Mouse (Mus musculus) erythroblast, embryonic 14.5 days (primary cell): Measurements from ENCODE around the gene Krt19. TPM values are rescaled to one million over a fixed set of nuclear protein-coding genes. Genes with fewer than 3 reads are reported as not detected.

ENCODE experiments used
- H3K27me3 ChIP-seq: 2 replicates; pipeline ENCODE4 v1.6.1; 2012; ENCODE audit warnings: inconsistent platforms; ENCODE audit not compliant: control insufficient read depth
- H3K36me3 ChIP-seq: 2 replicates; pipeline ENCODE4 v1.6.1; 2012; ENCODE audit warnings: mild to moderate bottlenecking, inconsistent platforms; ENCODE audit not compliant: control insufficient read depth
- H3K4me1 ChIP-seq: 2 replicates; pipeline ENCODE4 v1.6.1; 2012; ENCODE audit warnings: inconsistent platforms; ENCODE audit not compliant: control insufficient read depth
- H3K4me3 ChIP-seq: replicated peaks from 2 replicates; pipeline ENCODE3; 2012; ENCODE audit warnings: moderate library complexity, mild to moderate bottlenecking, inconsistent platforms
- H3K9me3 ChIP-seq: 2 replicates; pipeline ENCODE4 v1.6.1; 2012; ENCODE audit warnings: low read length, inconsistent platforms, mixed read lengths; ENCODE audit not compliant: control insufficient read depth
- GATA1 ChIP-seq: IDR thresholded peaks from 2 replicates; pipeline ENCODE4 v1.6.1; 2012; ENCODE audit warnings: low read length, inconsistent platforms, mixed read lengths
- TAL1 ChIP-seq: IDR thresholded peaks from 3 replicates; pipeline ENCODE4 v1.6.1; 2012; ENCODE audit warnings: low read length, inconsistent platforms, mixed read lengths
- polyA plus RNA-seq: library from polyadenylated mRNA; stranded (reverse); fragments of >175 nt; gene quantifications from 2 replicates; pipeline ENCODE4 v1.2.3, GENCODE M21; 2012

The Krt19 gene
- polyA plus RNA-seq, 1 experiment: not detected

- TF ChIP-seq TAL1 (no peak), GATA1 (no peak)
- H3K9me3 ChIP-seq: no peaks in the 10 kb centered on the region
These were observed 35.3 kb downstream of the Krt19 start for GRCm38 (mm10) chr11:100112935-100113741.

GRCm38 (mm10) chr11:100105576-100106122 is 42.8 kb downstream of the Krt19 start, which contains the start of gene Krt36:
TSS of gene Krt36 (minus strand) at chr11:100105626.
- no peaks in the 10 kb centered on the region for H3K4me1 ChIP-seq
- H3K36me3 ChIP-seq: no peaks in the 10 kb centered on the region
- no peaks in the 10 kb centered on the region for H3K27me3 ChIP-seq
- H3K9me3 ChIP-seq: no peaks in the 10 kb centered on the region
- no peak for TF ChIP-seq TAL1
- TF ChIP-seq GATA1: no peak
- no peak within 1 kb of the TSS for H3K4me3 ChIP-seq

More at GRCm38 (mm10) chr11:100112935-100113741, 35.3 kb downstream of the Krt19 start:
- Histone ChIP-seq H3K4me3 (no peak overlapping the region), H3K4me1 (no peaks in the 10 kb centered on the region), H3K27me3 (no peaks in the 10 kb centered on the region), H3K36me3 (no peaks in the 10 kb centered on the region)

DNA sequence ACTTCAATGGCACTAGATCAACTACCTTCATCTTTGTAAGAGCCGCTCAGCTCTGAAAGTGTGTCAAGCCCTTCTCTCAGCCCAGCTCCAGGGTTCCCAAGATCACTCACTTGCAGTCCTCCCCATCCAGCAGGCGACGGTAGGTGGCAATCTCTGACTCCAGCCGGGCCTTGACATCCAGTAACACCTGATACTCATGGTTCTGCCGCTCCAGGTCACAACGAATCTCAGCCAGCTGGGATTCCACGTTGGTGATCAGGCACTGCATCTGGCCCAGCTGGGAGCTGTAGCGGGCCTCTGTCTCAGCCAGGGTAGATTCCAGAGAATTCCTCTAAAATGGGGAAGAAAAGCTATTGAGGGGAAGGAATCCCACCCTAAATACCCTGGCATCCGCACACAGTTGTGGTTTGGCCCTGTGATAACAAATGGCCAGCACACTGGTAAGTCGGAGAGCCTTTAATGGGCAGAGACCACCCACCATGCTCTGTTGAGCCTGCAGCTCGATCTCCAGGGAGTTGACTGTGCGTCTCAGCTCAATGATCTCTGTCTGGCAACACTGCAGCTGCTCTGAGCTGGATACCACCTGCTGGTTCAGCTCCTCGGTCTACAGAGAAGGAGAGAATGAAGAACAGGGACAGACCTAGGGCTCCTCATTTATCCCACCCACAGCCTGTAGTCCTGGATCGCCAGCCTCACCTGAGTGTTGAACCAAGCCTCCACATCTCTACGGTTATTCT is 45.6 kb downstream of the Krt19 start:
- Histone ChIP-seq H3K4me1 (no peaks in the 10 kb centered on the region), H3K4me3 (no peak overlapping the region), H3K9me3 (no peaks in the 10 kb centered on the region), H3K36me3 (no peaks in the 10 kb centered on the region), H3K27me3 (no peaks in the 10 kb centered on the region)
- no peak for TF ChIP-seq TAL1
- no peak for TF ChIP-seq GATA1

DNA sequence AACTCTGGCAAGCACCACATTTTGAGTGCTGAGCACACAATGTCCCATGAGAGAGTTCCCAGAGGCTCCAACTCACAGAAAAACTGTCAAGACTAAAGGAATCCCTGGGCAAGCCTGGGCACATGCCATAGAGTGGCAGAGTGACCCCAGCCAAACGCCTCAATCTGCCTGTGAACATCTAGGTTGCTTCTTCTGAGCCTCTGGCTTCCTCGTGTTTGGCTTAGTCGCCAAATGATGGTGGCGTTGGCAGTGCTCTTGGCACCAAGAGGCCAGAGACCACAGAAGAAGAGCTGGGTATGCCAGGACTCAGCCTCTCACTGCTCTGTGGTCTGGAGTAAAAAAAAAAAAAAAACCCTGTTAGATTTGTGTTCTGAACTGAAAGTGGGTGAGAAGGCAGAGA is 48.1 kb downstream of the Krt19 start:
- H3K36me3 ChIP-seq: no peaks in the 10 kb centered on the region
- H3K4me1 ChIP-seq: no peaks in the 10 kb centered on the region
- TF ChIP-seq TAL1 (no peak), GATA1 (no peak)
- no peaks in the 10 kb centered on the region for H3K9me3 ChIP-seq
- H3K4me3 ChIP-seq: no peak overlapping the region
- H3K27me3 ChIP-seq: no peaks in the 10 kb centered on the region

GRCm38 (mm10) chr11:100097819-100098218 is 50.6 kb downstream of the Krt19 start:
- no peaks in the 10 kb centered on the region for H3K4me1 ChIP-seq
- H3K9me3 ChIP-seq: no peaks in the 10 kb centered on the region

DNA sequence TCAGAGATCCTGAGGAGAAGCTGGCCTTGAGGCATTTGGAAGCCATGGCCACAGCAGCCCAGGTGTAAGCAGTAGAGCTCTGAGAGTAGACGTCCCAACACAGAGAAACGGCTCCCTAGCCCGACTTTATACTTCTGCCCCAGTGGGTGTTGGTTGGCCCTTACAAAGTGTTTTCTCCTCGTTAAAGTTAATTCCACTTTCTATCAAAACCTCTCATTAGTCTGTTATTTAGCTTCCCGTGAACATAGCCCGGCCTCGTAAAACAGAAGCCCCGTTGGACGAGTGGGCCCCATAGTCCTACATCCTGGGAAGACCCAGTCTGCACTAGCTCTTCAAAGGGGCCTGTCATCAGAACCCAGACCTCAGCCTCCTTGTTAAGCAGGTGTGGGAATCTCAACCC is 52.3 kb downstream of the Krt19 start, which contains the start of gene Krt35:
Gene Krt35 (minus strand): TSS at position 101 of the 400 bp plus-strand sequence.
- no peak within 1 kb of the TSS for H3K4me3 ChIP-seq
- no peaks in the 10 kb centered on the region for H3K27me3 ChIP-seq
- no peaks in the 10 kb centered on the region for H3K4me1 ChIP-seq
- no peaks in the 10 kb centered on the region for H3K9me3 ChIP-seq
- TF ChIP-seq GATA1: no peak
- no peaks in the 10 kb centered on the region for H3K36me3 ChIP-seq

More at GRCm38 (mm10) chr11:100097819-100098218, 50.6 kb downstream of the Krt19 start:
- Histone ChIP-seq H3K36me3 (no peaks in the 10 kb centered on the region), H3K27me3 (no peaks in the 10 kb centered on the region), H3K4me3 (no peak overlapping the region)
- TF ChIP-seq GATA1 (no peak), TAL1 (no peak)

Other genes starting within 250 kb of the Krt19 start
- gene Krtap31-1, start 240.7 kb downstream of the Krt19 start, polyA plus RNA-seq: not detected in 2 replicates
- not detected in 2 replicates for gene Gm11565, start 233.9 kb downstream of the Krt19 start, polyA plus RNA-seq
- not detected in 2 replicates for gene Krtap31-2, start 212.4 kb downstream of the Krt19 start, polyA plus RNA-seq
- not detected in 2 replicates for gene Krtap9-5, start 200.2 kb downstream of the Krt19 start, polyA plus RNA-seq
- not detected in 2 replicates for gene Krtap29-1, start 169.6 kb downstream of the Krt19 start, polyA plus RNA-seq
- gene Krtap16-1, start 162.1 kb downstream of the Krt19 start, polyA plus RNA-seq: not detected in 2 replicates
- not detected in 2 replicates for gene Krtap17-1, start 154.7 kb downstream of the Krt19 start, polyA plus RNA-seq
- not detected in 2 replicates for gene Krt33a, start 132.5 kb downstream of the Krt19 start, polyA plus RNA-seq
- not detected in 2 replicates for gene Krt33b, start 118.8 kb downstream of the Krt19 start, polyA plus RNA-seq
- not detected in 2 replicates for gene Krt34, start 107.1 kb downstream of the Krt19 start, polyA plus RNA-seq
- gene Krt31, start 98.1 kb downstream of the Krt19 start, polyA plus RNA-seq: not detected in 2 replicates
- gene Krt32, start 60.4 kb downstream of the Krt19 start, polyA plus RNA-seq: not detected in 2 replicates
- gene Krt35, start 52.4 kb downstream of the Krt19 start, polyA plus RNA-seq: not detected in 2 replicates
- gene Krt36, start 43.0 kb downstream of the Krt19 start, polyA plus RNA-seq: not detected in 2 replicates
- not detected in 2 replicates for gene Krt13, start 27.1 kb downstream of the Krt19 start, polyA plus RNA-seq
- 0.29 and 0.31 TPM in 2 replicates for gene Krt15, start 12.7 kb downstream of the Krt19 start, polyA plus RNA-seq
- not detected in 2 replicates for gene Krt9, start 44.6 kb upstream of the Krt19 start, polyA plus RNA-seq
- gene Krt14, start 58.9 kb upstream of the Krt19 start, polyA plus RNA-seq: 0.06 and 0.07 TPM in 2 replicates
- gene Krt16, start 100.2 kb upstream of the Krt19 start, polyA plus RNA-seq: not detected in 2 replicates
- 0.03 and 0.04 TPM in 2 replicates for gene Krt17, start 112.4 kb upstream of the Krt19 start, polyA plus RNA-seq
- gene Krt42, start 121.2 kb upstream of the Krt19 start, polyA plus RNA-seq: 0.04 TPM in 1 of 2 replicates, not detected in the other
- 151 and 186 TPM in 2 replicates for gene Eif1, start 171.2 kb upstream of the Krt19 start, polyA plus RNA-seq
- 0.09 and 0.11 TPM in 2 replicates for gene Gast, start 185.7 kb upstream of the Krt19 start, polyA plus RNA-seq
- 0.03 TPM in 1 of 2 replicates, not detected in the other for gene Hap1, start 207.5 kb upstream of the Krt19 start, polyA plus RNA-seq
- 0.29 and 0.56 TPM in 2 replicates for gene Jup, start 249.1 kb upstream of the Krt19 start, polyA plus RNA-seq